Mouse (Mus musculus) telencephalon, adult 2 months (tissue): Measurements from ENCODE around the gene Mycl.

Experiments
- DNase-seq: peaks from one replicate; pipeline ENCODE4 v3.0.0-alpha.2; 2011; ENCODE audit warnings: low read depth, low spot score

Gene Mycl

GRCm38 (mm10) chr4:123014501-123015282, 19.2 kb downstream of the Mycl start:
- no peak for DNase-seq

GRCm38 (mm10) chr4:123016451-123016957, 21.1 kb downstream of the Mycl start, which contains the start of gene Trit1:
Trit1 (plus strand) TSS chr4:123016597.
- DNase-seq = peak; percentile 87

GRCm38 (mm10) chr4:123021591-123021990, 26.1 kb downstream of the Mycl start:
- no peak for DNase-seq

- DNase-seq = no peak
Observed at GRCm38 (mm10) chr4:123022896-123023295, 27.4 kb downstream of the Mycl start.

- no peak for DNase-seq
Observed at GRCm38 (mm10) chr4:123025418-123025817, 30.0 kb downstream of the Mycl start.

- DNase-seq = no peak
Observed at GRCm38 (mm10) chr4:123026161-123026560, 30.7 kb downstream of the Mycl start.

GRCm38 (mm10) chr4:123026597-123026996, 31.1 kb downstream of the Mycl start:
- no peak for DNase-seq

- DNase-seq = no peak
Observed at GRCm38 (mm10) chr4:123034841-123035240, 39.4 kb downstream of the Mycl start.

- DNase-seq = no peak
Observed at GRCm38 (mm10) chr4:123035636-123036035, 40.2 kb downstream of the Mycl start.

- DNase-seq = no peak
Observed at GRCm38 (mm10) chr4:123036710-123037109, 41.3 kb downstream of the Mycl start.

- no peak for DNase-seq
Observed at GRCm38 (mm10) chr4:123041131-123041530, 45.7 kb downstream of the Mycl start.

- DNase-seq = no peak
Observed at GRCm38 (mm10) chr4:123043858-123044257, 48.4 kb downstream of the Mycl start.

GRCm38 (mm10) chr4:123044842-123045241, 49.4 kb downstream of the Mycl start:
- DNase-seq = no peak

GRCm38 (mm10) chr4:123046300-123046699, 50.8 kb downstream of the Mycl start:
- DNase-seq = no peak

GRCm38 (mm10) chr4:123050681-123051211, 55.3 kb downstream of the Mycl start:
- no peak for DNase-seq
